Mouse (Mus musculus) E14TG2a.4 (cell line): ENCODE data around the gene Lfng.

Source experiments
- H3K27me3 ChIP-seq: 2 replicates; pipeline ENCODE4 v1.6.1; 2014; ENCODE audit warnings: low read length, control low read depth; ENCODE audit not compliant: insufficient read depth
- H3K36me3 ChIP-seq: 2 replicates; pipeline ENCODE4 v1.6.1; 2014; ENCODE audit warnings: low read length, control low read depth; ENCODE audit not compliant: insufficient read depth
- H3K4me1 ChIP-seq: replicated peaks from 2 replicates; pipeline ENCODE4 v1.6.1; 2014; ENCODE audit warnings: low read depth, low read length, control low read depth
- H3K4me3 ChIP-seq: replicated peaks from 2 replicates; pipeline ENCODE4 v1.5.1; 2014; ENCODE audit warnings: mild to moderate bottlenecking, low read length
- H3K9me3 ChIP-seq: 2 replicates; pipeline ENCODE4 v1.6.1; 2014; ENCODE audit warnings: low read length, control low read depth
- CTCF ChIP-seq: conservative IDR thresholded peaks from 2 replicates; pipeline ENCODE4 v1.5.1; 2014; ENCODE audit warnings: low read length
- NANOG ChIP-seq: IDR thresholded peaks from 2 replicates; pipeline ENCODE4 v1.6.1; 2014; ENCODE audit warnings: borderline replicate concordance, low read length, mixed read lengths
- POU5F1 ChIP-seq: IDR thresholded peaks from 2 replicates; pipeline ENCODE4 v1.6.1; 2014; ENCODE audit warnings: low read length, borderline replicate concordance

The Lfng gene

DNA sequence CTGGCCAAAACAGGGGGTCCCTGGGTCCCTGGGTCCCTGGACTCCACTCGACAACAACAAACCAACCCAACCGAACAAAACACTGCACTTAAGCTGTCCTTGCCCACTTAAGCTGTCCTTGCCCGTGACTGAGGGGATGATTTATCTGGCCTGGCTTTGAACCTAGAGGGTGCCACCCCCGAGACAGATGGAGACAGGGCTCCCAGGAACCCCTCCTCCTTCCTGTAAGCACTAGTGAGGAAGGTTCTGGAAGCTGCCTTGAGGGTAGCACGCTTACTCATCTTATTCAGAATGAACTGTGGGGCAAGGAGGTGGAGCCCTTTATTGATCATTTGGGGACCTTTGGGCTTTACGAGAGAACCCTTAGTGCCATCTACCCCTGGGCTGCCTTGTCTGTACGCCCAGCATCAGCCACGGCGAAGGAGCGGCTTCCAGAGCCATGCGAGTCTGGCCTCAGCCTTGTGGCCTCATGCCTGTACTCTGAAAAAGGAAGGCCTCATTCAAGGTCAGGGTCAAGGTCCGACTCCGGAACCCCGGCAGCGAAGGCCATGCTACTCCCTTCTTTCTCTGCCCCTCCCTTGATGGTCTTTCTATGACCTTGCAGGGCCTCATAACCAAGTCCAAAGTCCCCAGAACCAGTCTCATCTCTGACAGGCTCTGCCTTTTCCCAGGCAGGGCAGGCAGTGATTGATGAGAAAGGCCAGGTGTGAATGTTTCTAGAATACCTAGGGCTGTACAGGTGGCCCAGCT lies 47.2 kb downstream of the Lfng start:
- no peaks in the 10 kb centered on the region for H3K36me3 ChIP-seq
- H3K4me3 ChIP-seq: no peak overlapping the region
- H3K4me1 ChIP-seq: peaks cover 34% of the 10 kb centered on the region
- no peaks in the 10 kb centered on the region for H3K9me3 ChIP-seq
- TF ChIP-seq POU5F1 (no peak), CTCF (no peak), NANOG (no peak)
- peaks cover 33% of the 10 kb centered on the region for H3K27me3 ChIP-seq

- TF ChIP-seq POU5F1 (no peak), CTCF (no peak), NANOG (no peak)
- peaks cover 4% of the 10 kb centered on the region; the same call in 1 of the 2 replicates for H3K36me3 ChIP-seq
- H3K27me3 ChIP-seq: peaks cover 12% of the 10 kb centered on the region
- H3K9me3 ChIP-seq: no peaks in the 10 kb centered on the region
- H3K4me1 ChIP-seq: peaks cover 45% of the 10 kb centered on the region
- H3K4me3 ChIP-seq: peak overlapping the region; percentile 37
These were observed 52.6 kb downstream of the Lfng start for GRCm38 (mm10) chr5:140659607-140660272.

DNA sequence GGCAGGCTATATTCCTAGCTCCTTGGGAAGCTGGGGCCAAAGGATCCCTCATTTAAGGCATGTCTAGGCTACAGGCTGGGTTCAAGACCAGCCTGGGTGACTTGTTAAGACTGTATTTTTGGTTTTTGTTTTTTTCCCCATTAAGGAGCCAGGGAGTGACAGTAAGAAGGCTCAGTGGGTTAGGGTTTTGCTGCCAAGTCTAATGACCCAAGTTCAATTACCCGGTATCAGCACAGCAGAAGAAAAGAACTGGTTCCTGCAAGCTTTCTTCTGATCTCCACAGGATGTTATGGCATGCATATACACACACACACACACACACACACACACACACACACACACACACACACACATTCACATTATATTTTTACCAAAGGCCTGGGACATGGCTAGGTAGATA lies 53.3 kb downstream of the Lfng start:
- H3K9me3 ChIP-seq: no peaks in the 10 kb centered on the region
- H3K4me3 ChIP-seq: no peak overlapping the region
- H3K4me1 ChIP-seq: peaks cover 38% of the 10 kb centered on the region
- TF ChIP-seq POU5F1: no peak
- TF ChIP-seq CTCF: no peak
- TF ChIP-seq NANOG: no peak
- peaks cover 10% of the 10 kb centered on the region; the same call in 1 of the 2 replicates for H3K36me3 ChIP-seq
- H3K27me3 ChIP-seq: peaks cover 12% of the 10 kb centered on the region

DNA sequence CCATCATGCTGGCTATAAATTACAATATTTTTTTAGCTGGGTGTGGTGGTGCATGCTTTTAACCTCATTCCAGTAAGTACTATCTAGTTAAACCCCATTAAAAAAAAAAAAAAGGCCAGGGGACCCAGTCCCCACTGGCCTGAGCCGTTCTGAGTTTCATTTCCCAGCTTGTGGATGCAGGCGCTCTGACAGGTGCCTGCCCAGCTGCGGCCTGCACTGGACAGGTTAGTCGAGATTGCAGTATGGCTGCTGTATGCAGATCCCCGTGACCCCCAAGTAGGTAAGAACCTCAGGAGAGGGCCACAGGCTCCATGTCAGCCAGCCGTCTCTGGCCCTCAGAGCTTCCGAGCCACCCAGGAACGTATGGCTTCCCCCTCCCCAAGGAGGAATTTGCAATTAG lies 54.3 kb downstream of the Lfng start:
- Histone ChIP-seq H3K36me3 (peaks cover 10% of the 10 kb centered on the region), H3K4me1 (peaks cover 36% of the 10 kb centered on the region), H3K4me3 (0 out of 2 replicates have a peak overlapping the region, but pooled peaks have one; percentile 52), H3K27me3 (peaks cover 12% of the 10 kb centered on the region), H3K9me3 (no peaks in the 10 kb centered on the region)
- TF ChIP-seq POU5F1 (no peak), NANOG (no peak), CTCF (no peak)

DNA sequence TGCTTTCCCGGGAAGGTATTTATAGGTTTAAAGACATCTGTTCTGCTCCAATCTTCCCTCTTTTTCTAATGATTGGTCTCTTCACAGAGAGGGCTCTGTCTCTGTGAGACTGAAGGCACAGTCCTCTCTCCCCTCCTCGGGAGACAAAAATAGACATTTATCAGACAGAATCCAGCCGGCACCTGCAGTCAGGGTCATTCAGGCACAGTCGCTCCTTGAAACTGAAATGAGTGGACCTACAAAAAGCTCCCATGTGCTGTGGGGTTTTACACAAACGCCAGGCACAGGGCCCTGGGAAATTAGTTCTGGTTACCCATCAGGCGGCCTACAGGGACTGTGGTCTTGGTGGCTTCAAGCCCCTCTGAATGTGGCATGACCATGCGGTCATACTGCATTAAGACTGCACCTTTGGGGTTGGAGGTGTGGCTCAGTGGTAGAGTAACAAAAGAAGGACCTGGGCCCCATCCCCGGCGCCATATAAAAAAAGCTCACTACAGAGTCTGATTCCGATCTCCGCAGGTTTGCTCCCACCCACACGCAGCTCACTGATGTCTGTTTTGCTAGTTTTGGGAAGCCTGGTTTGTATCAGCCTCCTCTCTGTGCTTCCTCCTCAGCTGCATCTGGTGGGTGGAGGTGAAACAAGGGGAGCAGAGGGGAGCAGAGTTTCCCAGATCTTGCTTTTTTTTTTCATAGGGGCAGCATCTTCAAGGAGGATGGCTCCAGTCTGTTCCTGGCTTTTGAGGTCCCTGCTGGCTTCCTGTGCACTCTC lies 54.9 kb downstream of the Lfng start:
- peak overlapping the region; percentile 52 for H3K4me3 ChIP-seq
- H3K4me1 ChIP-seq: peaks cover 36% of the 10 kb centered on the region
- TF ChIP-seq CTCF (no peak), POU5F1 (no peak), NANOG (no peak)
- no peaks in the 10 kb centered on the region for H3K9me3 ChIP-seq
- peaks cover 11% of the 10 kb centered on the region for H3K36me3 ChIP-seq
- H3K27me3 ChIP-seq: peaks cover 12% of the 10 kb centered on the region

GRCm38 (mm10) chr5:140662741-140663592 lies 55.8 kb downstream of the Lfng start:
- H3K36me3 ChIP-seq: peaks cover 16% of the 10 kb centered on the region
- peaks cover 36% of the 10 kb centered on the region for H3K4me1 ChIP-seq
- TF ChIP-seq CTCF: no peak
- TF ChIP-seq POU5F1: no peak
- no peak for TF ChIP-seq NANOG
- H3K4me3 ChIP-seq: peak overlapping the region; percentile 52
- peaks cover 5% of the 10 kb centered on the region for H3K9me3 ChIP-seq
- peaks cover 12% of the 10 kb centered on the region for H3K27me3 ChIP-seq

DNA sequence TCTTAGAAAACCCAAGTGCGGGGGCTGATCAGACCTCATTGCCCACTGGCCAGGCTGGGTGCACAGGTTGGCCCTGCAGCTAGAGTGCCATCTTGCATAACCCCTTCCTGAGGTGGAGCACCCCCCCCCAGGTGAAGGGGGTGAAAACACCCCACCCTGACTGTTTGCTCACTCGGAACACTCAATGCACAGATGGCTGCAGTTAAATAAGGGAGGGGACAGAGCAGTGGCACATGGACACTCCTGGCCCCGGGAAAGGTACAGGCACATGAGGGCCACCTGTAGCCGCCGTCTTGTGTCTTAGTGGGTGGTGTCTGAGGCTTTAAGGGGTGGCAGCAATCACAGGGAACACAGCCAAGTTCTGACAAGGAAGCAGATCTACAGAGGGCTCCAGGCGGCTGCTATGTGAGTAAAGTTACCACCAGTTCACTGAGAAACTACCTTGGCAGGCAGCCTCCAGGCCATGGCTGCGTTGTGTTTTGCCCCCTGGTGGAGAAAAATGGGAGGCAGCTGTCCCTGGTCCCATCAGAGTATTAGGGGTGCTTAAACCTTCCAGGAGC lies 56.6 kb downstream of the Lfng start:
- Histone ChIP-seq H3K9me3 (peaks cover 12% of the 10 kb centered on the region), H3K36me3 (peaks cover 18% of the 10 kb centered on the region), H3K4me1 (peaks cover 36% of the 10 kb centered on the region), H3K27me3 (peaks cover 12% of the 10 kb centered on the region), H3K4me3 (no peak overlapping the region)
- TF ChIP-seq POU5F1: no peak
- TF ChIP-seq CTCF: peak; percentile 83
- TF ChIP-seq NANOG: no peak
